Mouse (Mus musculus): Measurements from ENCODE around the gene 4930524B15Rik.
"Not testable (repeated sequence)": the region's sequence is repeated elsewhere in the genome, so short reads cannot be mapped to it uniquely, and the experiment has no call there.

Gene 4930524B15Rik

DNA sequence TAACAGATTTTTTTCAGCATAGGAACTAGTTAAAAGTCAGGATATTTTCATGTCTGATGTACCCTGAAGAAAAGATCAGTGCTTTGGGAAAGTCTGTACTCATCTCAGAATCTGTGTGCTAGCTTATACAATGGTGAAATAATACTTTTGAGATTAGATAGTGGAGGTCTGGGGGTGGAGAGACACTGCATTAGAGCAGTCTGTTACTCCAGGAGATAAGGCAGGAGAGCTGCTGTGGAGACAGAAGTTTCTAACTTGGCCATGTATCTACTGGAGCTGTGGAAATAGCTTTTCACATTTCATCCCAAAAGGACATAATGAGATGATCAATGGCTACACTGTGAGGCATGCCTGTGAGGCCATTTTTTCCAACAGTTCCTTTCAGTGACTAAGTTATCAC is 17.9 kb downstream of the 4930524B15Rik start:
- DNase-seq (ENCODE audit: low spot score in 2 of 2): no peak

DNA sequence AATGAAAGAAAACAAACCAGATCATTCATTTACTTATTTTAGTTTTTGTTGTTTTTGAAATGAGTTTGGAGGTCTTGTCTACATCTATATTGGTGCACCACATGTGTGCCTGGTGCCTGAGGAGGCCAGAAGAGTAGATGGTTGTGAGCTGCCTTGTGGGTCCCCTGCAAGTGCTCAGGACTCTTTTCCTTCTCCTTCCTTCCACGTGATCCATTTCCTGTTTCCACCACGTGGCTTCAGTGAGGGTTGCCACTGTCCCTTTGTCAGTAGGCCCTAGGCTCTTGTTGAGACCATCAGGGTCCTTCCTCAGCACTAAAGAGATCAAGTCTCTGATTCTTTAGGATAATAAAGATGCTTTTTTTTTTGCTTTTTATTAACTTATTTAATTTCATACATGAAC is 19.4 kb downstream of the 4930524B15Rik start:
- DNase-seq (ENCODE audit: low spot score in 2 of 2): no peak

GRCm38 (mm10) chr11:31992535-31992934 is 27.1 kb downstream of the 4930524B15Rik start:
- no peak for DNase-seq (ENCODE audit: low spot score in 2 of 2)

- no peak for DNase-seq (ENCODE audit: low spot score in 2 of 2)
Measured at GRCm38 (mm10) chr11:31999716-32000115, 34.3 kb downstream of the 4930524B15Rik start.

DNA sequence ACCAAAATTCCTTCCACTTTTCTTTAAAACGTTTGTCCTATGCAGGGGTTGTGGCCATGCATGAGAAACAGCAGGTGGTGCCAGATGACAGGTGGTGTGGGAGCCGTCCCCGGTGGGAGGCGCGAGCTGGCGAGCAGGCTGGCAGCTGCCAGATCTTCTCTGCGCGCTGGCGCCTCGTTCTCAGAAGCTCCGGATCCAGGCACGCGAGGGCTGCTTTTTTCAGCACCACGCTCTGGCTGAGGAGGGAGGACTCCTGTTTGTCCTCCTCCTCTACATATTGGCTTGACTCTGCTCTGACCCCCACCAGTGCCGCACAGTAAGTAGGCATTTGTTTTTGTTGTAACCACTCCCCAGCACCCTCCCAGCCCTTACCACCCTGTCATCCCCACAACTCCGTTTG is 34.9 kb downstream of the 4930524B15Rik start, which contains the start of gene Nsg2:
Gene Nsg2, plus strand, starts transcription at position 183 of the 400 bp plus-strand sequence.
- DNase-seq (ENCODE audit: low spot score in 2 of 2): peak; percentile 66 to 76

DNA sequence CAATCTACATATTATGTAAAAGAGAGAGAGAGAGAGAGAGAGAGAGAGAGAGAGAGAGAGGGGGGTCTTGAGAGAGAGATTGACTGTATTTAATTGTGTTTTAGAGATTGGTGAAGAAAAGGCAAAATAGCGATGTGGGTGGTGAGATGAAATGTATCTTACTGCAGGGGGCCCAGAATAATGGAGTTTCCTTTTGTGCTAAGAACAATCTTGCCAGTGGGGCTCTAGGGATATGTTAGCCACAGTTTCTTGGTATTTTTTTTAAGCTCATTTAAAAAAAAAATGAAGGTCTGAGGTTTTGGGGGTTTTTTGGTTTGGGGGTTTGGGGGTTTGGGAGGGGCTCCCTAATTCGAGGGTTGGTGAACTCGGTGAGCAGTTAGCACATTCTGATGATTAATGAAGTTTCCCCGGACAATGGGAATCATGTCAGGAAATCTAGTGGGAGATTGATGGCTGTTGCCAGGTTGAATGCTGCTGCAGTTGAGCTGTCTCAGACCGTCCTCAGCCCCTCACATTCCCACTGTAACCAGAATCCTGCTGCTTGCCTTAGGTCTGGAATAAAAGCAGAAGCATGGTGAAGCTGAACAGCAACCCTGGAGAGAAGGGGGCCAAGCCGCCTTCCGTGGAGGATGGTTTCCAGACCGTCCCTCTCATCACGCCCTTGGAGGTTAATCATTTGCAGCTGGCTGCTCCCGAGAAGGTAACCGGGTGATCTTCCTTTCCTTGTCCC is 36.0 kb downstream of the 4930524B15Rik start:
- DNase-seq (ENCODE audit: low spot score in 2 of 2): no peak

GRCm38 (mm10) chr11:32002670-32003072 is 37.3 kb downstream of the 4930524B15Rik start:
- DNase-seq (ENCODE audit: low spot score in 2 of 2): no peak

DNA sequence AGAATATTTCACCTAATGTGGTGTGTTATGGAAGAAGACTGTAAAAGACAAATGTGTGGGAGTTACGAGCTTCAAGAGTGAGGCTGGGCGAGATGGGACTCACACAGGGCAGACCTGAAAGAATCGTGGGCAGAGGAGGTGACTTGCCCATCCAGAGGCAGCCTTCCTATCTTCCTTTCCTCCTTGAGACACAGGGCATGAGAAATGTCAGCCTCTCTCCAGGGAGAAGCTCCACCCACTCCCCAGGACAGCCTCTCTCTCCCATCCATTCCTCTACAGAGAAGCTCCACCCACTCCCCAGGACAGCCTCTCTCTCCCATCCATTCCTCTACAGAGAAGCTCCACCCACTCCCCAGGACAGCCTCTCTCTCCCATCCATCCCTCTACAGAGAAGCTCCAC is 42.7 kb downstream of the 4930524B15Rik start:
- DNase-seq (ENCODE audit: low spot score in 2 of 2): not testable (repeated sequence)

DNA sequence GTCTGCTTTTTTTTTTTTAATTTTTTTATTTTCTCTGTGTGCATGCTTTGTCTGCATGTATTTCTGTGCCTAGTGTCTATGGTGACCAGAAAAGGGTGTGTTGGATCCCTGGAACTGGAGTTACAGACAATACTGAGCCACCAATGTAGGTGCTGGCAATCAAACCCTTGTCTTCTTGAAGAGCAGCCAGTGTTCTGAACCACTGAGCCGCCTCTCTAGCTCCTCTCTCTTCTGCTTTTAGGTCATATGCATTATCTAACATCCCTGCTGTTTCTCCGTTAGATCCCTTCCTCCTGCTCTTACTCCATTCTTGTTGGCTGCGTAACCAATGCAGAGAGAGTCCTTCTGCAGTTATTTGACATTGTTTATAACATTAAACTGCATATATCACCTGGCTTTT is 43.5 kb downstream of the 4930524B15Rik start:
- no peak for DNase-seq (ENCODE audit: low spot score in 2 of 2)

GRCm38 (mm10) chr11:32009961-32010662 is 44.7 kb downstream of the 4930524B15Rik start:
- no peak for DNase-seq (ENCODE audit: low spot score in 2 of 2)

GRCm38 (mm10) chr11:32010663-32010970 is 45.2 kb downstream of the 4930524B15Rik start:
- DNase-seq (ENCODE audit: low spot score in 2 of 2): no peak

- no peak for DNase-seq (ENCODE audit: low spot score in 2 of 2)
Measured at GRCm38 (mm10) chr11:32011867-32012603, 46.6 kb downstream of the 4930524B15Rik start.

GRCm38 (mm10) chr11:32013014-32013427 is 47.6 kb downstream of the 4930524B15Rik start:
- DNase-seq (ENCODE audit: low spot score in 2 of 2): no peak

GRCm38 (mm10) chr11:32013561-32013960 is 48.2 kb downstream of the 4930524B15Rik start:
- no peak for DNase-seq (ENCODE audit: low spot score in 2 of 2)

DNA sequence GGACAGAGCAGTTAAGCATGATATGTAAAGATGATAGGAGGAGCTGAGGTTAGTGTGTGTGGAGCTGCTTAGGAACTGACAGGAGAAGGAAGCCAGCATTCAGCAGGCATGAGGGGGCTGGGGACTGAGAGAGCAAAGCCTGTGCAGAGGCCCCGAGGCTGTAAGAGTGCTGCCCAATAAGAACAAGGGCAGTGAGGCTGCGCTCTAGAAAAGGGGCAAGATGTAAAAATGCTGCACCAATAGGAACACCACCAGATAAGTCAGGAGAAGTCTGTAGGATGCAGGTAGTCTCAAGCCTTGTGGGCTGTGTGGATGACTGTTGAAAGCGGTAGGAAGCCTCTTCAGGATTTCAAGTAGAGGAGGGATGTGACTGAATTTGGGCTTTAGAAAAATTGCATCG is 52.8 kb downstream of the 4930524B15Rik start:
- DNase-seq (ENCODE audit: low spot score in 2 of 2): no peak

GRCm38 (mm10) chr11:32020031-32020965 is 54.9 kb downstream of the 4930524B15Rik start:
- DNase-seq (ENCODE audit: low spot score in 2 of 2): peak in 1 of 2 experiments; percentile 13

GRCm38 (mm10) chr11:32026634-32027033 is 61.2 kb downstream of the 4930524B15Rik start:
- DNase-seq (ENCODE audit: low spot score in 2 of 2): no peak

- DNase-seq (ENCODE audit: low spot score in 2 of 2): no peak
Measured at GRCm38 (mm10) chr11:32027474-32028342, 62.3 kb downstream of the 4930524B15Rik start.

DNA sequence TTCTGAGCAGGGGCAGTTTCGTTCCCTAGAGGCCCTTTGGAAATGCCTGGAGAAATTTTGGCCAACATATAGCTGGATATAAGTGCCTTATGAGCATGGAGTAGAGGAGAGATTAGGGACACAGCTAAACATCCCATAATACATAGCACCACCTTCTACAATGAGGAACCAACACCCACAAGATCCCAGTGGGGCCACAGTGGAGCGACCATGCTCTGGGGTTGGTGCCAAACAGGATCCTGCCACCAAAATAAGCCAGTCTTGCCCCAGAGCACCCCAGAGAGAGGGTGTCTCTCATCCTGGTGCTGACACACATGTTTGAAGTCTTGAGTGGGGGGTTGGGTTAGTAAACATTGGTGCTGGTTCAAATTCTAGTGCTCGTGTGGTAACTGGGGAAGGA is 63.2 kb downstream of the 4930524B15Rik start:
- no peak for DNase-seq (ENCODE audit: low spot score in 2 of 2)
